Mouse (Mus musculus) testis, adult 2 months (tissue): ENCODE results near the gene Tef.

Experiments used
- CTCF ChIP-seq: fragments of 200-500 bp; IDR thresholded peaks from 2 replicates; pipeline ENCODE4 v1.5.1; 2012; ENCODE audit warnings: low read depth, mild to moderate bottlenecking, inconsistent platforms, low read length, moderate library complexity; ENCODE audit not compliant: control insufficient read depth, insufficient read depth, insufficient replicate concordance
- POLR2A ChIP-seq: fragments of 200-500 bp; IDR thresholded peaks from 2 replicates; pipeline ENCODE4 v1.6.1; 2012; ENCODE audit warnings: low read depth, mild to moderate bottlenecking, inconsistent platforms, low read length, moderate library complexity; ENCODE audit not compliant: control insufficient read depth

GRCm38 (mm10) chr15:81812696-81813631 is 10.7 kb downstream of the Tef start:
- no peak for TF ChIP-seq CTCF
- TF ChIP-seq POLR2A, result no peak
